Comparison of ENCODE assay signal across 9 mouse cellular contexts in genomic region chr5:74067346-74067745, GRCm38 (mm10). TPM values are rescaled to one million over a fixed set of nuclear protein-coding genes. Genes with fewer than 3 reads are reported as not detected.
DNase-seq lines count a peak whose midpoint lies in the region; ATAC-seq and TF ChIP-seq lines count a peak whose summit lies in the region.
"Had no signal": no experiment of that assay in that cellular context is flagged by ENCODE, and none has a peak within 500 bp of the region (broad histone marks: within the 10 kb centered on the region; RNA-seq: fewer than 3 reads in every experiment).

No protein-coding gene starts in this region.

- no peak for TF ChIP-seq POLR2A in cortical plate, adult 2 months (IDR thresholded peaks at IDR 0.05; ENCODE audit: extremely low read depth, insufficient read depth, low read length)

- peak overlapping the region; percentile 76 for H3K4me3 ChIP-seq in kidney, embryonic 15.5 days (replicated peaks)
- H3K4me3 ChIP-seq in cortical plate, adult 2 months (ENCODE audit: insufficient read depth, low read length), result peak overlapping the region; percentile 92
- H3K4me3 ChIP-seq in hindbrain, embryonic 16.5 days (ENCODE audit: low read length), result peak overlapping the region; percentile 72
- peak overlapping the region; percentile 87 for H3K4me3 ChIP-seq in midbrain, postnatal 0 days (ENCODE audit: low read depth, low read length)

- TF ChIP-seq CTCF in cortical plate, adult 2 months (IDR thresholded peaks at IDR 0.05; ENCODE audit: extremely low read depth, insufficient read depth, low read length), result no peak
- TF ChIP-seq CTCF in midbrain, postnatal 0 days (IDR thresholded peaks at IDR 0.05), result no peak

- no peak for ATAC-seq in kidney, embryonic 15.5 days (replicated peaks; ENCODE audit: low FRiP score)
- ATAC-seq in hindbrain, embryonic 16.5 days, result no peak
- ATAC-seq in midbrain, postnatal 0 days (ENCODE audit: low FRiP score), result no peak

- 5% methylated on average over 4 of the region's 4 CpGs for WGBS in kidney, embryonic 15.5 days
- WGBS in hindbrain, embryonic 16.5 days, result 14% methylated on average over 4 of the region's 4 CpGs
- WGBS in midbrain, postnatal 0 days, result 17% methylated on average over 4 of the region's 4 CpGs

- H3K36me3 ChIP-seq in kidney, embryonic 15.5 days, result no peaks in the 10 kb centered on the region
- H3K36me3 ChIP-seq in hindbrain, embryonic 16.5 days (ENCODE audit: control insufficient read depth, insufficient read depth, low read length), result no peaks in the 10 kb centered on the region
- no peaks in the 10 kb centered on the region for H3K36me3 ChIP-seq in midbrain, postnatal 0 days (ENCODE audit: insufficient read depth, low read length)

- peak overlapping the region; percentile 97 for H3K9ac ChIP-seq in kidney, embryonic 15.5 days
- peak overlapping the region; percentile 96 for H3K9ac ChIP-seq in hindbrain, embryonic 16.5 days (ENCODE audit: low read depth, low read length)
- peak overlapping the region; percentile 88 for H3K9ac ChIP-seq in midbrain, postnatal 0 days (replicated peaks; ENCODE audit: low read length, poor library complexity, severe bottlenecking)

- H3K4me1 ChIP-seq in kidney, embryonic 15.5 days, result peaks cover 58% of the 10 kb centered on the region
- peaks cover 2% of the 10 kb centered on the region; the same call in 1 of the 2 replicates for H3K4me1 ChIP-seq in cortical plate, adult 2 months (ENCODE audit: control insufficient read depth, insufficient read depth, low read length)
- H3K4me1 ChIP-seq in hindbrain, embryonic 16.5 days (ENCODE audit: control insufficient read depth, insufficient read depth, low read depth, low read length), result peaks cover 25% of the 10 kb centered on the region
- peaks cover 7% of the 10 kb centered on the region; the same call in 1 of the 2 replicates for H3K4me1 ChIP-seq in midbrain, postnatal 0 days (ENCODE audit: insufficient read depth, low read length)

- DNase-seq in kidney, postnatal 14 days, result no peak
- no peak for DNase-seq in midbrain, postnatal 0 days (ENCODE audit: low spot score)
- DNase-seq in right cerebral cortex, postnatal 4 days, result no peak
- DNase-seq in gastrocnemius, postnatal 4 days (ENCODE audit: low spot score in 2 of 2), result no peak
- no peak for DNase-seq in left cerebral cortex, postnatal 10 days (ENCODE audit: extremely low spot score in 1 of 2, low spot score in 2 of 2)
- DNase-seq: thymus, postnatal 36 days had no signal

- peak overlapping the region; percentile 99 for H3K27ac ChIP-seq in kidney, embryonic 15.5 days
- H3K27ac ChIP-seq in cortical plate, adult 2 months (ENCODE audit: insufficient read depth, low read length), result no peak overlapping the region
- peak overlapping the region; percentile 12; the same call in 1 of the 2 replicates for H3K27ac ChIP-seq in hindbrain, embryonic 16.5 days (ENCODE audit: low read depth, low read length)
- no peak overlapping the region for H3K27ac ChIP-seq in midbrain, postnatal 0 days (ENCODE audit: low read depth, low read length)

- no peaks in the 10 kb centered on the region for H3K9me3 ChIP-seq in kidney, embryonic 15.5 days (replicated peaks)
- H3K9me3 ChIP-seq in hindbrain, embryonic 16.5 days (ENCODE audit: control insufficient read depth, low read length), result no peaks in the 10 kb centered on the region
- no peaks in the 10 kb centered on the region for H3K9me3 ChIP-seq in midbrain, postnatal 0 days (ENCODE audit: low read length)

- no peaks in the 10 kb centered on the region for H3K27me3 ChIP-seq in kidney, embryonic 15.5 days
- no peaks in the 10 kb centered on the region for H3K27me3 ChIP-seq in hindbrain, embryonic 16.5 days (replicated peaks; ENCODE audit: control insufficient read depth, insufficient read depth, low read length)
- H3K27me3 ChIP-seq in midbrain, postnatal 0 days (ENCODE audit: insufficient read depth, low read length), result no peaks in the 10 kb centered on the region

- peak overlapping the region; percentile 79 for H3K4me2 ChIP-seq in kidney, embryonic 15.5 days
- H3K4me2 ChIP-seq in hindbrain, embryonic 16.5 days (ENCODE audit: low read length), result peak overlapping the region; percentile 91
- peak overlapping the region; percentile 95 for H3K4me2 ChIP-seq in midbrain, postnatal 0 days (ENCODE audit: low read depth, low read length, poor library complexity, severe bottlenecking)

- intact Hi-C loops in left cerebral cortex, postnatal 10 days (cut with DNase I), result loop anchor here (5.0 to 10.0 kb wide), 3 partner anchors 35 to 210 kb away; no protein-coding TSS in a partner anchor

RNA-seq across cellular contexts. Expression of gene Usp46, which starts 0.9 kb away (rescaled TPM):
- 28.4 and 29.4 TPM in 2 replicates for polyA plus RNA-seq in kidney, embryonic 15.5 days (2015; fragmentation: Nextera tagmentation; extraction: Ambion mirVana)
- 49.3 and 51.5 TPM in 2 replicates for polyA plus RNA-seq in cortical plate, adult 2 months (2012; rRNA removed)
- 37.7 and 40.6 TPM in 2 replicates for polyA plus RNA-seq in hindbrain, embryonic 16.5 days (2015; fragmentation: Nextera tagmentation; extraction: Ambion mirVana)
- total RNA-seq in midbrain, postnatal 0 days (2014; rRNA removed), result 54.3 and 55.6 TPM in 2 replicates
- polyA plus RNA-seq in midbrain, postnatal 0 days (2015; fragmentation: Nextera tagmentation; extraction: Ambion mirVana), result 34.9 and 36.2 TPM in 2 replicates
- 10 to 100 TPM; 39.0 to 41.3 TPM for total RNA-seq in gastrocnemius, postnatal 4 days (2021)
- total RNA-seq in left cerebral cortex, postnatal 10 days (2021), result 100 to 1,000 TPM; 144 to 148 TPM

Comparison
In these comparisons a context has a peak if more than half of its experiments do, and no peak if none do; other contexts are left out.
1. H3K27ac ChIP-seq: peak in kidney, embryonic 15.5 days (single experiment) and hindbrain, embryonic 16.5 days (single experiment); none in cortical plate, adult 2 months (single experiment) and midbrain, postnatal 0 days (single experiment).
2. Peak in every context shown above with its lines, with median percentiles within 50 percentile points of each other: H3K4me2 ChIP-seq, H3K4me3 ChIP-seq and H3K9ac ChIP-seq.